Mouse (Mus musculus): ENCODE results near the gene Ypel2.

The Ypel2 gene

GRCm38 (mm10) chr11:86962362-86962761 is 31.1 kb downstream of the Ypel2 start:
- no peak for DNase-seq (ENCODE audit: low spot score in 2 of 2)

DNA sequence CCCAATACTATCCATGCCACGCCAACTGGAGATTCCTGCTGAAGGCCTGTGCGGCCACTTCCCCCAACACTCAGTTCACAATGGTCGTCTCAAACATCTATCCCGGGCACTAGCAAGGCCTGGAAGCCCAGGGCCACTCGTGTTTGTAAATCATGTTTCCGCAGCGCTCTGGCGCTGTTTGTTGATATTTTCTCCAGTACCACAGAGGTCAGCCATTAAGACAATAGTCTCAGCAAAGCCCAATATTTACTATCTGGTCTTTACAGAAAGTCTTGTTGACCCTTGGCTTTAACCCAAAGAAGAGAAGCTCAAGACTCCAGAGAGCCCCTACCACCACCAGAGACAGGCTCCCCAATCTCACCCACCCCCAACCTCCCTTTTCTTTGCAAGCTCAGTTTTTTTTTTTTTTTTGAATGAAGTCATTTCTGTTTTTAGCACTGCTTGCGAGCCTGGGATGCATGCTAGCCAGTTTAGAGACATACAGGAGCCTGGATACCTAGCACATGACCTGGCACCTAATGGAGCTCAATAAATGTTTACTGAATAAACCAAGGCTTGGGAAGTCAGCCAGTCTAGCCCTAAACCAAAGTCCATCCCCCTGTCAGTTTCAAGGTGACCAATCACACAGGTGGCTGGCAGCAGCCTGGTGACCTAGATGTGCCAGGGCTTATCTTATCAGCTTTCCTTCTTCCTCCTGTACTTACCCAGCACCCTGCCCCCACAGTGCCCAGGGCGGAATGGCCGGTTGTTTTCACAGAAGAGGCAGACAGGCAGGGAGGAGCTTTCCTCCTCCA is 31.8 kb downstream of the Ypel2 start:
- DNase-seq (ENCODE audit: low spot score in 2 of 2): peak in 1 of 2 experiments; percentile 18

DNA sequence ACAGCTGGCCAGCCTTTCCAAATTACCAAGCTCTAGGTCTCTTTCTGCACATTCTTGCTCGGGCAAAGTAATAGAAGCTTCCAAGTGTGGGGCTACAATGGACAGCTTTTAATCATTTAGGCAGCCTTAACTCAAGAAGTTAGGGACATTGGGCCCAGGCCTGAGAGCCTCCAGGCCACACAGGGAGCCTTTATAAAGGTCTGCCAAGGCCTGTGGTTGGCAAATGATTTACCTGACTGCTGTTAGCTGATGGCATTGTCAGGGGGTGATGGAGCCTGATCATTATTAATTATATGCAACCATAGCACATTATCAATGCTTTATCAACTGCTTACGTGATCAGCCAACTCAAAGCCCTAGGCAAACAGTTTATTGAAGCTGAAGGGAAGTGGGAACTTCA is 33.2 kb downstream of the Ypel2 start:
- no peak for DNase-seq (ENCODE audit: low spot score in 2 of 2)

DNA sequence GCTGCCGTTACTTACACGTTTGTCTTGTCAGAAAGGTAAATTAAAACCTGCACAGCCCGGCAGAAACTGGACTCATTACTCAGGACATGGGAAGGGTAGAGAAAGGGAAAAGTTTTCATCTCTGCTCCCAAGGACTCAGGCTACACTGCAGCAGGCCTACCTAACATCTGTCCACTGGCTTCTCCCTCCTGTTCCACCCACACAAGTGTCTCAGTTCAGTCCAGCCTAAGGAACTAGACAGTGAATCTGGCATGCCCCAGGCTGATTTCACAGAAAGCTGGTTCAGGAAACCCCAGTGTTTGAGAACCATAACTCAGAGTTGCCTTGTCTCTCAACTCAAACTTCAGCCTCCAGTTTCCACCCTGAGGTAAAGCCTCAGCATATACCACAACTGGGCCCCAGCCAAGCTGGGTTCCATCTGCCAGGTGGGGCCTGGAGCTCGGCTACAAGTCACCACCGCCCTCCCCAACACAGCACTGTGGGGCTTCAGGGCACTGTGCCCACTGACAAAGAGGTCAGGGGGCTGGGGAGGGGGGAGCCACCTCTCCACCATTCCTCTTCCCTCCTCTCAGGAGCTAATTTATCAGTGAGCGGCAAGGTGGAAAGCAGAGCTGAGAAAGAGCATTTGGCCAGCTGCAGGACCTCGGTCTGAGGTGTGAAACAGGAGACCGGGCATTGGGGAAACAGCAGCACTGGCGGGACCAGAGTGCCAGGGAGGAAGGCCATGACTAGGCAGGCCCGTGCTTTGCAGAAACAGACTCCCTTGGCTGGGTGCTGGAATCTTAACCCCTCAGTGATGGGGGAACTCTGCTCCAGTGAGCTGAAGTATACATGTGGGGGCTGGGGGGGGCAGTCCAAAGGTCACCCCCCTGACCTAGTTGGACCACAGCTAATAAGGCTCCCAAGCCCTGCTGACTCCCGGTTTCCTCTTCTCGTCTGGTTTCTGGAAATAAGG is 34.5 kb downstream of the Ypel2 start:
- no peak for DNase-seq (ENCODE audit: low spot score in 2 of 2)

GRCm38 (mm10) chr11:86958182-86958581 is 35.3 kb downstream of the Ypel2 start:
- DNase-seq (ENCODE audit: low spot score in 2 of 2): no peak

GRCm38 (mm10) chr11:86956363-86956762 is 37.1 kb downstream of the Ypel2 start:
- DNase-seq (ENCODE audit: low spot score in 2 of 2): no peak

DNA sequence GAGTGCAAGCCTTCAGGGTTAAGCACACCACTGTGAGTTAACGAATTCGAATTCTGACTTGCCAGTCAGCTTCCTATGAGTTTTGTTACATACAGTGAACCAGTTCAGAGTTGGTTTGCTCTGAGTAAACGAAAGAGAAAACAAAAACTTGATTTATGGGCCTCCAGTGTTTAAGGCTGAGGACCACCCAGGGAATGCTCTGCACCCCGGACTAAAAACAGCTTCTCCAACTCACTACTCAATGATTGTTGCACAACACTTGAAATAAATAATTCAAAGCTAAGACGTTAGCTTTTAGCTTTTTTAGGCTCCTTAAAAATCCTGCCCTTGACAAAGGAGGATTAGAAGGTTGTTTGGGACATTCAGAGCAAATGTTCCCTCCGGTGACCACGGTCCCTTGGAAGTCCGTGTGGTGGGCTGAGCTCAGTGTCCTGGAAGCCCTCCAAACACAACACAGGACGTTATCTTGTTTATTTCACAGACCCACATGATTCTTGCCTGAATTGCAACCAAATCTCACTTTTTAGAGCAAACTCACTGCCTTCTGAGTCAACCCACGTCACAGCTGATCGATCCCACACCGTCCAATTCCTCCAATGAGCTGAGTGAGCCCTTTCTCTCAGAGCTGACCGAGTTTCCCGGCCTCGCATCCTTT is 38.8 kb downstream of the Ypel2 start:
- no peak for DNase-seq (ENCODE audit: low spot score in 2 of 2)

- no peak for DNase-seq (ENCODE audit: low spot score in 2 of 2)
Observed at GRCm38 (mm10) chr11:86953096-86953495, 40.4 kb downstream of the Ypel2 start.

GRCm38 (mm10) chr11:86952659-86953058 is 40.8 kb downstream of the Ypel2 start:
- no peak for DNase-seq (ENCODE audit: low spot score in 2 of 2)

GRCm38 (mm10) chr11:86951672-86952071 is 41.8 kb downstream of the Ypel2 start:
- DNase-seq (ENCODE audit: low spot score in 2 of 2): no peak

DNA sequence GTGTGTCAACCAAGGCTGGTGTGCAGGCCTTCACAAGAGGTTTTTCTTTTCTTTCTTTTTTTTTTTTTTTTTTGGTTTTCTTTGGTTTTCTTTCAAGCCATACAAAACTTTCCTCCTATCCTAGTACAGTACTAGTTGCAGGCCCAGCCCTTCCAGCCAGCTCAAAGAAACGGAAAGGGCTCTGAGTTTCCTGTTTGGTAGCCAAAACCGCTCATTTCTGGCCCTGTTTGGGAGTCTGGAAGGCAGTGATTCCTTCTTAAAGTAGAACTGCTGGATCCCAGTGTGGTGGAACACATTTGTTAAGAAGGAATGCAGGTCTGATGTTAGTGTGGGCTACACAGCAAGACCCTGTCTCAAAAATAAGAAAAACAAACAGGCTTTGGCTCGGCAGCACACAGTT is 43.0 kb downstream of the Ypel2 start:
- no peak for DNase-seq (ENCODE audit: low spot score in 2 of 2)

DNA sequence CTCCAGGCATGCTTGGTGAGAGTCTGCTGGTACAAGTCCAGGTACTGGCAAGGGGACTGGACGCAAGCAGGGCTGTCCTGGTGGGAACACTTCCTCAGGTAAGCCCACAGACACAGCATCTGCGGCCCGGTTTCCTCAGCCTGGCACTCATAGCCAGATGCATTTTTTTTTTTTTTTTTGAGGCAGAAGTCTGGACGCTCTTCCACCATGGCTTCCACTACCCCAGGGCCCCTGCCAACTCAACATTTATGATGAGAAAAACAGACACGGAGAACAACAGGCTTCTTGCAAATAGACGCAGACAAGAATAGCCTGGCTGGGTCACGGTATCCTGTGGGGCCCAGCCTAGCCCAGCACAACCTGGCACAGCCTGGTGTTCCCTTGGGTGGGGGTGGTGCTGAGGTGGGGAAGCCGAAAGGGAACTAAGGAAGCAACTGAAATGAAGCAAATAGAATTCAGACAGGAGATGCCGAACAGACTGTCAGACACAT is 43.5 kb downstream of the Ypel2 start:
- no peak for DNase-seq (ENCODE audit: low spot score in 2 of 2)

DNA sequence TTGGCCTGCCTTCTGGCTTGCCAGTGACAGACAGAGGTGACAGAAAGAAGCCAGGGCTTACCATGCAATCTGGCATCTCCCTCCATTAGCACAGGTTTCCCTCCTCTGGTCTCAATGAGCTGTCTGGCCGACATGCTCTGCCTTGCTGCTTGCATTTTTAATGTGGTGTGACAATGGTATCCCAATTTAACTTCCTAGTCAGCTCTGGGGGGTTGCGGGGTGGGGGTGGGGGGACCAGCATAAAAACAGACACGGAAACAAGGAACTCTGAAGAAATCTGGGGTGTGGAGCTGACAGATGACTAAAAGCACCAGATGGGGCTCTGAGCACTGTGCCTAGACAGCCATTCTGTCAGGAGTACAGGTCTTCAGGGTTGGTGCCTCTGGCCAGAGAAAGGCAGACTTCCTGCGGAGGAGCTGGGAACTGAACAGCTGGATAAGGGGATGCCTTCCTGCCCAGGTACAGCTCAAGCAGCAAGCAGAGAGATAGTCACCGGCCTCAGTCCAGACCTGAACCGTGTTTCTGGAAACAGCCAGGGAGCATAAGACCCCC is 46.8 kb downstream of the Ypel2 start:
- DNase-seq (ENCODE audit: low spot score in 2 of 2): no peak

- no peak for DNase-seq (ENCODE audit: low spot score in 2 of 2)
Observed at GRCm38 (mm10) chr11:86945933-86946332, 47.6 kb downstream of the Ypel2 start.

DNA sequence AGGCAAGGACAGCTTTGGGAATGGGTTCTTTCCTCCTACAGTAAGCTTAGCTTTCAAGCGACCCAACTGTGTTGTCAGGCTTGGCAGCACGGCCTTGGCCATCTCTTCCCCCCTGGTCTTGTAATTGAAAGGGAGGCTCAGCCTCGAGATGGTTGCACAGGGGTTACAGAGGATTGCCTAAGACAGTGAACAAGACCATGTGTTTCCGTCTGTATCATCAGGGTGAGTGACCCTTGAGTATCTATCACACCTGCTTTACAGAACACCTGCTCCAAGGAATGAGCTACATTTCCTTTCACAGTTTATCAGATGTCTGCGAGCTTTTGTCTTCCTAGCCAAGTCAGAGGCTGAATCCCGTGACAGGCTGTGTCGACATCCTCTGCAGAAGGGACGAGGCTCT is 48.4 kb downstream of the Ypel2 start:
- no peak for DNase-seq (ENCODE audit: low spot score in 2 of 2)

GRCm38 (mm10) chr11:86944539-86944938 is 49.0 kb downstream of the Ypel2 start:
- DNase-seq (ENCODE audit: low spot score in 2 of 2): no peak

DNA sequence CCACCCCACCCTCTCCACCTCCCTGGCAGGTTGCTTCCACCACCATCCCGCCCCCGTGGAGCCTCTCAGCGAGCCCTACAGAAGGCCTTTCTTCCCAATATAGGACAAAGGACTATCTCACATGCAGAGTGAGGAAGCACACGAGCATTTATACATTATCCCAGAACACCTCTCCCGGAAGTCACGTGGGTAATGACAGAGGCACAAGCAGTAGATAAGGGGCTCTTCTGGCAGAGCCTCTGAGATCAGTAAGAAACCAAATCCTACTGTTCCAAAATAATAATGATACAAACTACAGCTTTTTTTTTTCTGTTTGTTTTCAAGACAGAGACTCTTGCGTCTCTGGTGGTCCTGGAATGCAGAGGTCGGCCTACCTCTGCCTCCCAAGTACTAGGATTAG is 51.6 kb downstream of the Ypel2 start:
- DNase-seq (ENCODE audit: low spot score in 2 of 2): no peak

DNA sequence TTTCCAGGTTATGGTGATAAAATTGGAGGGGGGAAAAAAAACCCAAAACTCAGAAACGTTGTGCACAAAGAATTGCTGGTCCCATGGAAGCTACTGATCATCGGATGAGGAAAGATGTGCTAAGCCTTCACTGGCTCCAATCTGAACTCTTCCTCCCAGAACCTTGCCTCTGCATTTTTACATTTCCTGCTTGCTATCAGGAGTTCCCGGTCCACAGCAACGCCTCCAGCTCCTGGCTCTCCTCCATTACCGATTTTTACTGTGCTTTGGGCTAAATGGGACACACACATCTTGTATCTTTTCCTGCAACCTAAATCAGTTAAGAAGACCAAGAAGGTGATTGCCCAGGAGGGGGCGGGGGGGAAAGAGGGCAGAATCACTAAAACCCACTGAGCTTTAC is 54.0 kb downstream of the Ypel2 start:
- DNase-seq (ENCODE audit: low spot score in 2 of 2): no peak

GRCm38 (mm10) chr11:86938551-86938950 is 55.0 kb downstream of the Ypel2 start:
- no peak for DNase-seq (ENCODE audit: low spot score in 2 of 2)

GRCm38 (mm10) chr11:86938108-86938507 is 55.4 kb downstream of the Ypel2 start:
- no peak for DNase-seq (ENCODE audit: low spot score in 2 of 2)

- DNase-seq (ENCODE audit: low spot score in 2 of 2): no peak
Observed at GRCm38 (mm10) chr11:86936938-86937337, 56.6 kb downstream of the Ypel2 start.

- DNase-seq (ENCODE audit: low spot score in 2 of 2): no peak
Observed at GRCm38 (mm10) chr11:86934895-86935294, 58.6 kb downstream of the Ypel2 start.
